In the genomic region with DNA sequence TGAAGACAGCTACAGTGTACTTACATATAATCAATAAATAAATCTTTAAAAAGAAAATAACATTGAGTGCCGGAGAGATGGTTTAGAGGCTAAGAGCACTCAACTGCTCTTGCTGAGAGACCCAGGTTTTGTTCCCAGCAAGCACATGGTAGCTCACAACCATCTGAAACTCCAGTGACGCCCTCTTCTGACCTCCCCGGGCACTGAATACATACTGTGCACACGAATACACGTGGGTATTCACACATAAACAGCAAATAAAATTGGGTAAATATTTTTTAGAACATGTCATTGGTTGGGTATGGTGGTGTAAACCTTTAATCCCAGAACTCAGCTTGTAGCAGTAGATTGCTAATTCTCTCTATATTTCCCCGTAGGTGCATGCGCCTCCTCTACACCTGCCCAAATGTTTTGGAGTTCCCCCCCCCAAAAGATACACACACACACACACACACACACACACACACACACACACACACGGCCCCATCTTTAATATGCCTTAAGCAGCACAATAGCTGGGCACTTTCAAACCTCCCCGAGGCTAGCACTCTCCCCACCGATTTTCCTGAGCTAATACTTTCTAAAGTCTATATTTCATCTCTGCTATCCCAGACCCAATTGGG, we compare ENCODE assay signal across 11 mouse cellular contexts. TPM values are rescaled to one million over a fixed set of nuclear protein-coding genes. Genes with fewer than 3 reads are reported as not detected.
DNase-seq lines count a peak whose midpoint lies in the region; ATAC-seq and TF ChIP-seq lines count a peak whose summit lies in the region.
"Had no signal": no experiment of that assay in that cellular context is flagged by ENCODE, and none has a peak within 500 bp of the region (broad histone marks: within the 10 kb centered on the region; RNA-seq: fewer than 3 reads in every experiment).

No protein-coding gene starts in this region.

- no peak for TF ChIP-seq EP300 in heart, adult 2 months (IDR thresholded peaks at IDR 0.05; ENCODE audit: insufficient read depth, low read depth, low read length)

- no peak for TF ChIP-seq POLR2A in heart, adult 2 months (IDR thresholded peaks at IDR 0.05; ENCODE audit: insufficient read depth, low read depth, low read length)
- no peak for TF ChIP-seq POLR2A in bone marrow, adult 2 months (IDR thresholded peaks at IDR 0.05; ENCODE audit: borderline replicate concordance, control insufficient read depth, low read depth, low read length)

- H3K79me2 ChIP-seq in heart, adult 2 months (replicated peaks; ENCODE audit: control insufficient read depth, insufficient read depth, low read length): no peaks in the 10 kb centered on the region

- 49% methylated on average over 10 of the region's 10 CpGs for WGBS in heart, embryonic 11.5 days (ENCODE audit: insufficient replicate concordance)
- 56% methylated on average over 10 of the region's 10 CpGs for WGBS in heart, adult 2 months
- 36% methylated on average over 10 of the region's 10 CpGs for WGBS in bone marrow, adult 2 months
- WGBS in hindbrain, embryonic 16.5 days: 51% methylated on average over 10 of the region's 10 CpGs
- WGBS in midbrain, embryonic 12.5 days: 55% methylated on average over 10 of the region's 10 CpGs

- no peaks in the 10 kb centered on the region for H3K9me3 ChIP-seq in heart, embryonic 11.5 days (replicated peaks; ENCODE audit: control insufficient read depth, low read length)
- H3K9me3 ChIP-seq in hindbrain, embryonic 16.5 days (ENCODE audit: control insufficient read depth, low read length): no peaks in the 10 kb centered on the region
- no peaks in the 10 kb centered on the region for H3K9me3 ChIP-seq in midbrain, embryonic 12.5 days

- ATAC-seq in heart, embryonic 11.5 days (replicated peaks; ENCODE audit: insufficient number of reproducible peaks, low FRiP score, low TSS enrichment): no peak; the same call in 1 of the 2 replicates
- ATAC-seq in hindbrain, embryonic 16.5 days: 0 out of 2 replicates have a peak, but pooled peaks have one; percentile 27
- peak; percentile 16; the same call in 1 of the 2 replicates for ATAC-seq in midbrain, embryonic 12.5 days (ENCODE audit: low FRiP score, low read depth)

- H3K36me3 ChIP-seq in heart, embryonic 11.5 days (ENCODE audit: control insufficient read depth, insufficient read depth, low read length): no peaks in the 10 kb centered on the region
- no peaks in the 10 kb centered on the region for H3K36me3 ChIP-seq in heart, adult 2 months (ENCODE audit: control insufficient read depth, insufficient read depth, low read length)
- H3K36me3 ChIP-seq in hindbrain, embryonic 16.5 days (ENCODE audit: control insufficient read depth, insufficient read depth, low read length): no peaks in the 10 kb centered on the region
- no peaks in the 10 kb centered on the region for H3K36me3 ChIP-seq in midbrain, embryonic 12.5 days

- H3K4me2 ChIP-seq in heart, embryonic 11.5 days: peak overlapping the region; percentile 66
- H3K4me2 ChIP-seq in hindbrain, embryonic 16.5 days (ENCODE audit: low read length): peak overlapping the region; percentile 49
- peak overlapping the region; percentile 49 for H3K4me2 ChIP-seq in midbrain, embryonic 12.5 days (replicated peaks)

- H3K27me3 ChIP-seq in heart, embryonic 11.5 days (ENCODE audit: control insufficient read depth, insufficient read depth, low read length): no peaks in the 10 kb centered on the region
- no peaks in the 10 kb centered on the region for H3K27me3 ChIP-seq in heart, adult 2 months (ENCODE audit: control insufficient read depth, insufficient read depth, low read length)
- no peaks in the 10 kb centered on the region for H3K27me3 ChIP-seq in hindbrain, embryonic 16.5 days (replicated peaks; ENCODE audit: control insufficient read depth, insufficient read depth, low read length)
- H3K27me3 ChIP-seq in midbrain, embryonic 12.5 days: no peaks in the 10 kb centered on the region

- peak overlapping the region; percentile 29; the same call in 1 of the 2 replicates for H3K9ac ChIP-seq in heart, embryonic 11.5 days (ENCODE audit: low read depth, low read length)
- H3K9ac ChIP-seq in heart, adult 2 months (ENCODE audit: low read depth, low read length): no peak overlapping the region
- H3K9ac ChIP-seq in hindbrain, embryonic 16.5 days (ENCODE audit: low read depth, low read length): no peak overlapping the region
- no peak overlapping the region for H3K9ac ChIP-seq in midbrain, embryonic 12.5 days (replicated peaks)

- intact Hi-C loops in heart, adult 2 months (cut with DNase I): no loop called here

- TF ChIP-seq CTCF in heart, adult 2 months (IDR thresholded peaks at IDR 0.05): no peak
- no peak for TF ChIP-seq CTCF in bone marrow, adult 2 months (IDR thresholded peaks at IDR 0.05; ENCODE audit: control insufficient read depth, insufficient read depth, low read length)

- DNase-seq in heart, adult 2 months: no peak
- DNase-seq in frontal cortex, adult 2 months (ENCODE audit: extremely low spot score in 1 of 2, low spot score in 1 of 2): no peak
- no peak for DNase-seq in layer of hippocampus, adult 11-12 months (ENCODE audit: low spot score)
- DNase-seq in layer of hippocampus, postnatal 10 days (ENCODE audit: low spot score in 2 of 2): no peak

- H3K4me1 ChIP-seq in heart, embryonic 11.5 days (ENCODE audit: control insufficient read depth, insufficient read depth, low read length): peaks cover 3% of the 10 kb centered on the region; the same call in 1 of the 2 replicates
- H3K4me1 ChIP-seq in heart, adult 2 months (ENCODE audit: control insufficient read depth, insufficient read depth, low read length): peaks cover 3% of the 10 kb centered on the region; the same call in 1 of the 2 replicates
- H3K4me1 ChIP-seq in bone marrow, adult 2 months (ENCODE audit: control insufficient read depth, insufficient read depth, low read length): peaks cover 3% of the 10 kb centered on the region
- no peaks in the 10 kb centered on the region; the same call in 1 of the 2 replicates for H3K4me1 ChIP-seq in hindbrain, embryonic 16.5 days (ENCODE audit: control insufficient read depth, insufficient read depth, low read depth, low read length)
- H3K4me1 ChIP-seq in midbrain, embryonic 12.5 days: peaks cover 9% of the 10 kb centered on the region

- no peak overlapping the region for H3K27ac ChIP-seq in heart, embryonic 11.5 days (ENCODE audit: low read depth, low read length)
- no peak overlapping the region for H3K27ac ChIP-seq in heart, adult 2 months
- H3K27ac ChIP-seq in bone marrow, adult 2 months (ENCODE audit: control insufficient read depth, insufficient read depth, low read depth, low read length, poor library complexity): no peak overlapping the region; the same call in 1 of the 2 replicates
- H3K27ac ChIP-seq in hindbrain, embryonic 16.5 days (ENCODE audit: low read depth, low read length): no peak overlapping the region
- no peak overlapping the region for H3K27ac ChIP-seq in midbrain, embryonic 12.5 days (replicated peaks)

- H3K4me3 ChIP-seq in heart, embryonic 11.5 days (ENCODE audit: low read depth, low read length): peak overlapping the region; percentile 40
- no peak overlapping the region for H3K4me3 ChIP-seq in heart, adult 2 months
- H3K4me3 ChIP-seq in bone marrow, adult 2 months (replicated peaks; ENCODE audit: control insufficient read depth, low read depth, low read length): peak overlapping the region; percentile 35
- H3K4me3 ChIP-seq in hindbrain, embryonic 16.5 days (ENCODE audit: low read length): no peak overlapping the region; the same call in 1 of the 2 replicates
- peak overlapping the region; percentile 28 for H3K4me3 ChIP-seq in midbrain, embryonic 12.5 days

RNA-seq across cellular contexts. Expression of a gene that starts 10.9 kb away (rescaled TPM):
- 0.32 TPM in 1 of 2 replicates, not detected in the other for polyA plus RNA-seq in heart, embryonic 11.5 days (2014; fragmentation: Nextera tagmentation; extraction: Ambion mirVana)
- total RNA-seq in heart, adult 2 months (2021): not detected
- polyA plus RNA-seq in heart, adult 2 months (2012; rRNA removed): not detected in 2 replicates
- polyA plus RNA-seq in bone marrow, adult 2 months (2011; ENCODE audit: insufficient read depth, insufficient read length, low replicate concordance, missing spikeins): not detected in 2 replicates
- polyA plus RNA-seq in hindbrain, embryonic 16.5 days (2015; fragmentation: Nextera tagmentation; extraction: Ambion mirVana): not detected in 2 replicates
- polyA plus RNA-seq in midbrain, embryonic 12.5 days (2016; fragmentation: Nextera tagmentation; extraction: Ambion mirVana): not detected in 2 replicates
- polyA plus RNA-seq in frontal cortex, adult 2 months (2012; rRNA removed): 0.15 TPM in 1 of 2 replicates, not detected in the other
- not detected for total RNA-seq in layer of hippocampus, postnatal 10 days (2021)
- total RNA-seq: granulocyte monocyte progenitor cell, adult 5-6 weeks; left cerebral cortex, postnatal 25 days had no signal
- polyA plus RNA-seq: small intestine, adult 2 months had no signal

RNA-seq across cellular contexts. Expression of a gene that starts 24.5 kb away (rescaled TPM):
- 2,057 and 2,150 TPM in 2 replicates for polyA plus RNA-seq in heart, embryonic 11.5 days (2014; fragmentation: Nextera tagmentation; extraction: Ambion mirVana)
- total RNA-seq in heart, adult 2 months (2021): 100 to 1,000 TPM; 111 to 113 TPM
- 179 and 246 TPM in 2 replicates for polyA plus RNA-seq in heart, adult 2 months (2012; rRNA removed)
- 26.0 and 96.4 TPM in 2 replicates for polyA plus RNA-seq in bone marrow, adult 2 months (2011; ENCODE audit: insufficient read depth, insufficient read length, low replicate concordance, missing spikeins)
- polyA plus RNA-seq in hindbrain, embryonic 16.5 days (2015; fragmentation: Nextera tagmentation; extraction: Ambion mirVana): 1,276 and 1,360 TPM in 2 replicates
- polyA plus RNA-seq in midbrain, embryonic 12.5 days (2016; fragmentation: Nextera tagmentation; extraction: Ambion mirVana): 1,057 and 1,083 TPM in 2 replicates
- 979 and 1,007 TPM in 2 replicates for polyA plus RNA-seq in frontal cortex, adult 2 months (2012; rRNA removed)
- 100 to 1,000 TPM; 323 to 338 TPM for total RNA-seq in layer of hippocampus, postnatal 10 days (2021)

Comparison
In these comparisons a context has a peak if more than half of its experiments do, and no peak if none do; other contexts are left out.
1. H3K4me3 ChIP-seq: peak in heart, embryonic 11.5 days (single experiment), bone marrow, adult 2 months (single experiment) and midbrain, embryonic 12.5 days (single experiment); none in heart, adult 2 months (single experiment) and hindbrain, embryonic 16.5 days (single experiment).
2. Peak in every context shown above with its lines, with median percentiles within 50 percentile points of each other: H3K4me2 ChIP-seq.